Mouse (Mus musculus) effector memory CD4-positive, alpha-beta T cell, adult 7 months (primary cell): ENCODE results near the gene Synj1. TPM values are rescaled to one million over a fixed set of nuclear protein-coding genes. Genes with fewer than 3 reads are reported as not detected.

ENCODE experiments used
- polyA plus RNA-seq: library from polyadenylated mRNA; unstranded; fragments of 100-300 nt; shearing (Covaris generic); gene quantifications from one replicate; pipeline ENCODE4 v1.2.1, GENCODE M21; 2017

Synj1 gene
- 33.6 TPM for polyA plus RNA-seq

DNA sequence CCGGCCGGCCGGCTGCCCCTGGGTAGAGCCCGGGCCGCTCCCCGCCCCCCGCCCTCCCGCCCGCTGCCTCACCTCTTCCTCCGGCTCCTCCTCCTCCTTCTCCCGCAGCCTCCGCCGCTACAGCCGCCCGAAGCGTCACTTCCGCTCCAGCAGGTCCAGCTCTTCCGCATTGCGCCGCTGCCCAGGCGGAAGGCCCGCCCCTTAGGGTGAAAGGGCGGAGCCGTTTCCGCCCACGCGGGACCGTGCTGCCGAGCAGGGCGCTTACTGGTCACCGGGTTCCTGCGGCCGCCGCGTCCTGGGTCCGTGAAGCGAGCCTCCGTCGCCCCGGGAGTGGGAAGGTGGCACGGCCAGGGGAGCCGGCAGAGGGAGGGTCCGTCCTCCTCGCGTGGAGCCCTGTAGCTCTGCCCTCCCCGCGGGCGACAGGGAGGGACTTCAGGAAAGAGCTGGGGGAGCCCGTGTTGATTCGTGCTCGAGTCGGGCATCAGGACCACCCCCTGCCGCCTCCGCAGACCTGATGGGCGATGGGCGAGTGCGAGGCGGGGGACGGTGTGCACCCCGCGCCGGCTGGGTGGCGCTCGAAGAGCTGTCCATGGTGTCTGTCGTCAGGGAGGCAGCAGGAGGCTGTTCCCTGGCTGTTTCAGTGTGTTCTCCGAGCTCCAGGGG lies at the start of gene Synj1:
Gene Synj1, minus strand, starts transcription at position 288 of the 663 bp plus-strand sequence.

GRCm38 (mm10) chr16:91044270-91045182 lies 33.4 kb upstream of the Synj1 start, which contains the start of gene Paxbp1:
Gene Paxbp1 (minus strand): TSS chr16:91044543.

DNA sequence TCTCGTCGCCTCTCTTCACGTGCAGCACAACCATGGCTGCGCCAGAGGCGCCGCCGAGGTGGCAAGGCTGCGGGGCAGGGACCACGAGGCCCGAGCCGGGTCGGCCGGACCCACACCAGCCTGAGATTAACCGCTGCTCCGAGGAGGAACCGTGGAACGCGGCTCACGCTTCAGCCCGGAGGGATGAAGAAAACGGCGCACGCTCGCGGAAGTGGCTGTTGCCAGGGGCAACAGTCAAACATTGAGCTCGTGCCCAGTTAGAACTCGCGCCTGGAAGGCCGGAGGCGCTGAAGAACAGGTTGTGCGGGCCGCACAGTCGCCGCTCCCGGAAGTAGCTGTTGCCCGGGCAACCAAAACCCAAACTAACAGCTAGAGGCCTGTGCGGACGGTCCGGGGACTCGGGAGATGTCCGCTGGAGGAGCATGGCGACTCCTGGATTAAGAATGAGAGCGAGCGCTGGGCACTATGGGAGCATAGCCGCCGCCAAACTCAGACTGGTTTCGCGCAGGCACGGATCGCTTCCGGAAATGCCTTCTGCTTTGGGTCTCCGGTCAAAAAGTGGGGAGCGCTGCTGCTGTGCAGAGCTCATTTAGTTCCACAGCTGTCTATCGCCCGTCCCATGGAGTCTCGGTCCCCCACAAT lies 76.3 kb downstream of the Synj1 start, which contains the start of gene Cfap298:
Gene Cfap298, minus strand, starts transcription at position 428 of the 642 bp plus-strand sequence.

Other genes with a start within 250 kb of the Synj1 start
- 16.4 TPM for gene Urb1, start 200.9 kb downstream of the Synj1 start, polyA plus RNA-seq
- gene Eva1c, start 184.6 kb downstream of the Synj1 start, polyA plus RNA-seq, result not detected
- 26.6 TPM for gene Cfap298, start 76.2 kb downstream of the Synj1 start, polyA plus RNA-seq
- 97.0 TPM for gene Paxbp1, start 33.2 kb upstream of the Synj1 start, polyA plus RNA-seq
- gene 4932438H23Rik, start 83.8 kb upstream of the Synj1 start, polyA plus RNA-seq, result 0.46 TPM
- not detected for gene Olig2, start 214.1 kb upstream of the Synj1 start, polyA plus RNA-seq